Mouse (Mus musculus) CH12.LX (cell line): ENCODE results near the gene Xpnpep2. TPM values are rescaled to one million over a fixed set of nuclear protein-coding genes. Genes with fewer than 3 reads are reported as not detected.

Experiments
- DNase-seq: peaks from one replicate; pipeline ENCODE4 v3.0.0-alpha.2; 2013; ENCODE audit errors: extremely low read depth
- H3K27ac ChIP-seq: 2 replicates; pipeline ENCODE4 v1.5.1; 2012; ENCODE audit warnings: low read depth, mild to moderate bottlenecking, control low read depth, moderate library complexity; ENCODE audit not compliant: insufficient read depth
- H3K27me3 ChIP-seq: replicated peaks from 2 replicates; pipeline ENCODE3; 2012; ENCODE audit warnings: inconsistent platforms
- H3K36me3 ChIP-seq, 2 experiments: replicated peaks in 1 of 2; 2 replicates each; pipeline versions ENCODE3 to v1.6.1; 2012; ENCODE audit warnings: inconsistent platforms in 1 of 2, low read length in 1 of 2, mild to moderate bottlenecking in 1 of 2, mixed read lengths in 1 of 2, moderate library complexity in 1 of 2; ENCODE audit not compliant: control insufficient read depth in 1 of 2, insufficient read depth in 1 of 2
- H3K4me1 ChIP-seq, 2 experiments: 2 replicates each; pipeline ENCODE4 v1.6.1; 2012; ENCODE audit warnings: inconsistent platforms in 1 of 2, moderate library complexity in 1 of 2; ENCODE audit not compliant: insufficient read depth in 2 of 2, control insufficient read depth in 1 of 2
- H3K4me2 ChIP-seq: 2 replicates; pipeline ENCODE4 v1.6.1; 2012; ENCODE audit warnings: low read depth, mild to moderate bottlenecking, control low read depth; ENCODE audit not compliant: poor library complexity, insufficient read depth, severe bottlenecking
- H3K4me3 ChIP-seq, 3 experiments: fragments of 150-350 bp in 1 of 3; sonication (generic) in 1 of 3; replicated peaks in 1 of 3; 2 replicates each; pipeline versions ENCODE3 to v1.5.1; 2011 to 2012; ENCODE audit warnings: low read depth in 2 of 3, low read length in 2 of 3, mild to moderate bottlenecking in 2 of 3, moderate library complexity in 2 of 3, control low read depth in 1 of 3, improper control_type of control experiment in 1 of 3, inconsistent platforms in 1 of 3, mixed read lengths in 1 of 3; ENCODE audit not compliant: poor library complexity in 1 of 3
- H3K79me2 ChIP-seq: replicated peaks from 2 replicates; pipeline ENCODE4 v1.6.1; 2012; ENCODE audit warnings: mild to moderate bottlenecking, moderate library complexity; ENCODE audit not compliant: control insufficient read depth, poor library complexity, insufficient read depth, severe bottlenecking; ENCODE audit errors: extremely low read depth
- H3K9ac ChIP-seq: 2 replicates; pipeline ENCODE4 v1.6.1; 2012; ENCODE audit warnings: low read depth, mild to moderate bottlenecking, control low read depth, moderate library complexity; ENCODE audit not compliant: insufficient read depth
- H3K9me3 ChIP-seq: replicated peaks from 2 replicates; pipeline ENCODE3; 2012; ENCODE audit warnings: low read length, inconsistent platforms, mixed read lengths
- BHLHE40 ChIP-seq: IDR thresholded peaks from 2 replicates; pipeline ENCODE4 v1.6.1; 2011; ENCODE audit warnings: mild to moderate bottlenecking, low read depth, low read length, improper control_type of control experiment
- CHD1 ChIP-seq: IDR thresholded peaks from 2 replicates; pipeline ENCODE4 v1.6.1; 2012; ENCODE audit warnings: low read depth, low read length, improper control_type of control experiment, inconsistent platforms
- CHD2 ChIP-seq: IDR thresholded peaks from 2 replicates; pipeline ENCODE4 v1.6.1; 2011; ENCODE audit warnings: low read length, improper control_type of control experiment
- CTCF ChIP-seq, 2 experiments: IDR thresholded peaks in 1 of 2; conservative IDR thresholded peaks in 1 of 2; 2 replicates each; pipeline ENCODE4 v1.5.1; 2011 to 2012; ENCODE audit warnings: low read depth in 2 of 2, low read length in 2 of 2, improper control_type of control experiment in 1 of 2, inconsistent platforms in 1 of 2, mild to moderate bottlenecking in 1 of 2, moderate library complexity in 1 of 2
- ELF1 ChIP-seq: IDR thresholded peaks from 2 replicates; pipeline ENCODE4 v1.6.1; 2014; ENCODE audit warnings: low read depth, mild to moderate bottlenecking, inconsistent platforms, low read length, improper control_type of control experiment
- EP300 ChIP-seq: IDR thresholded peaks from 2 replicates; pipeline ENCODE4 v1.6.1; 2011; ENCODE audit warnings: low read length, improper control_type of control experiment
- ETS1 ChIP-seq: conservative IDR thresholded peaks from 2 replicates; pipeline ENCODE4 v1.6.1; 2012; ENCODE audit warnings: low read depth, mild to moderate bottlenecking, inconsistent platforms, low read length, improper control_type of control experiment, moderate library complexity
- HCFC1 ChIP-seq: IDR thresholded peaks from 2 replicates; pipeline ENCODE4 v1.6.1; 2012; ENCODE audit warnings: low read depth, mild to moderate bottlenecking, inconsistent platforms, low read length, improper control_type of control experiment
- IRF4 ChIP-seq: IDR thresholded peaks from 2 replicates; pipeline ENCODE4 v1.6.1; 2014; ENCODE audit warnings: low read depth, mild to moderate bottlenecking, inconsistent platforms, low read length, improper control_type of control experiment
- JUN ChIP-seq: IDR thresholded peaks from 2 replicates; pipeline ENCODE4 v1.6.1; 2011; ENCODE audit warnings: low read depth, mild to moderate bottlenecking, low read length, improper control_type of control experiment, moderate library complexity; ENCODE audit not compliant: insufficient read depth
- JUND ChIP-seq: conservative IDR thresholded peaks from 2 replicates; pipeline ENCODE4 v1.6.1; 2011; ENCODE audit warnings: low read depth, low read length, improper control_type of control experiment
- KAT2A ChIP-seq: IDR thresholded peaks from 2 replicates; pipeline ENCODE4 v1.6.1; 2012; ENCODE audit warnings: low read length, improper control_type of control experiment, inconsistent platforms; ENCODE audit not compliant: insufficient replicate concordance
- MAFK ChIP-seq: IDR thresholded peaks from 2 replicates; pipeline ENCODE4 v1.6.1; 2011; ENCODE audit warnings: low read length, improper control_type of control experiment; ENCODE audit not compliant: insufficient replicate concordance
- MAX ChIP-seq: IDR thresholded peaks from 2 replicates; pipeline ENCODE4 v1.6.1; 2011; ENCODE audit warnings: low read length, improper control_type of control experiment
- MAZ ChIP-seq: IDR thresholded peaks from 2 replicates; pipeline ENCODE4 v1.6.1; 2012; ENCODE audit warnings: low read depth, mild to moderate bottlenecking, inconsistent platforms, low read length, improper control_type of control experiment, moderate library complexity
- MEF2A ChIP-seq: IDR thresholded peaks from 2 replicates; pipeline ENCODE4 v1.6.1; 2014; ENCODE audit warnings: low read depth, mild to moderate bottlenecking, inconsistent platforms, low read length, improper control_type of control experiment, borderline replicate concordance
- MXI1 ChIP-seq: IDR thresholded peaks from 2 replicates; pipeline ENCODE4 v1.6.1; 2011; ENCODE audit warnings: mild to moderate bottlenecking, low read depth, low read length, improper control_type of control experiment
- MYC ChIP-seq: IDR thresholded peaks from 2 replicates; pipeline ENCODE4 v1.6.1; 2011; ENCODE audit warnings: low read depth, mild to moderate bottlenecking, improper control_type of control experiment, low read length
- NELFE ChIP-seq: IDR thresholded peaks from 2 replicates; pipeline ENCODE4 v1.6.1; 2011; ENCODE audit warnings: low read depth, low read length, improper control_type of control experiment
- NRF1 ChIP-seq: IDR thresholded peaks from 2 replicates; pipeline ENCODE4 v1.6.1; 2014; ENCODE audit warnings: low read depth, mild to moderate bottlenecking, inconsistent platforms, low read length, improper control_type of control experiment, moderate library complexity
- PAX5 ChIP-seq: IDR thresholded peaks from 2 replicates; pipeline ENCODE4 v1.6.1; 2012; ENCODE audit warnings: low read length, inconsistent platforms, mixed read lengths
- POLR2A ChIP-seq: IDR thresholded peaks from 2 replicates; pipeline ENCODE4 v1.6.1; 2011; ENCODE audit warnings: low read depth, mild to moderate bottlenecking, improper control_type of control experiment, low read length
- POLR2AphosphoS2 ChIP-seq: IDR thresholded peaks from 2 replicates; pipeline ENCODE4 v1.6.1; 2011; ENCODE audit warnings: low read depth, low read length, improper control_type of control experiment
- RAD21 ChIP-seq: IDR thresholded peaks from 2 replicates; pipeline ENCODE4 v1.6.1; 2011; ENCODE audit warnings: low read depth, mild to moderate bottlenecking, low read length, improper control_type of control experiment, moderate library complexity
- RCOR1 ChIP-seq: conservative IDR thresholded peaks from 2 replicates; pipeline ENCODE4 v1.6.1; 2012; ENCODE audit warnings: low read depth, mild to moderate bottlenecking, inconsistent platforms, low read length, improper control_type of control experiment
- SIN3A ChIP-seq: IDR thresholded peaks from 2 replicates; pipeline ENCODE4 v1.6.1; 2012; ENCODE audit warnings: low read length, improper control_type of control experiment, inconsistent platforms
- SMC3 ChIP-seq: IDR thresholded peaks from 2 replicates; pipeline ENCODE4 v1.6.1; 2011; ENCODE audit warnings: low read depth, low read length, improper control_type of control experiment
- TBP ChIP-seq: conservative IDR thresholded peaks from 2 replicates; pipeline ENCODE4 v1.6.1; 2011; ENCODE audit warnings: low read depth, low read length, improper control_type of control experiment
- TCF12 ChIP-seq: IDR thresholded peaks from 2 replicates; pipeline ENCODE4 v1.6.1; 2014; ENCODE audit warnings: low read depth, mild to moderate bottlenecking, inconsistent platforms, low read length, improper control_type of control experiment
- UBTF ChIP-seq: IDR thresholded peaks from 2 replicates; pipeline ENCODE4 v1.6.1; 2012; ENCODE audit warnings: low read depth, mild to moderate bottlenecking, inconsistent platforms, low read length, improper control_type of control experiment, moderate library complexity
- USF1 ChIP-seq: IDR thresholded peaks from 2 replicates; pipeline ENCODE4 v1.6.1; 2014; ENCODE audit warnings: low read depth, mild to moderate bottlenecking, inconsistent platforms, low read length, improper control_type of control experiment
- USF2 ChIP-seq: conservative IDR thresholded peaks from 2 replicates; pipeline ENCODE4 v1.6.1; 2011; ENCODE audit warnings: low read depth, low read length, improper control_type of control experiment
- ZKSCAN1 ChIP-seq: IDR thresholded peaks from 2 replicates; pipeline ENCODE4 v1.6.1; 2012; ENCODE audit warnings: low read depth, inconsistent platforms, low read length, improper control_type of control experiment, borderline replicate concordance
- ZMIZ1 ChIP-seq: IDR thresholded peaks from 2 replicates; pipeline ENCODE4 v1.6.1; 2012; ENCODE audit warnings: low read depth, mild to moderate bottlenecking, inconsistent platforms, low read length, improper control_type of control experiment
- ZNF384 ChIP-seq: IDR thresholded peaks from 2 replicates; pipeline ENCODE4 v1.6.1; 2012; ENCODE audit warnings: low read depth, low read length, improper control_type of control experiment, inconsistent platforms
- dilution Hi-C: fragments of 300-500 bp; cut with MboI; formaldehyde crosslinking; loops from 2 replicates; pipeline ENCODE4 v1.14.3; 2020; ENCODE audit warnings: low sequenced_read_pairs; ENCODE audit not compliant: extremely low pct_unique_long_range_greater_than_20kb, extremely low pct_ligation_motif_present
- in situ Hi-C: fragments of 300-500 bp; cut with MboI; formaldehyde crosslinking; loops from 3 replicates; pipeline ENCODE4 v1.14.3; 2019; ENCODE audit warnings: low sequenced_read_pairs, low pct_ligation_motif_present, low pct_unique_long_range_greater_than_20kb, mixed read lengths
- polyA plus RNA-seq: library from polyadenylated mRNA; unstranded; fragments of >175 nt; gene quantifications from 2 replicates; pipeline ENCODE4 v1.2.1, GENCODE M21; 2012; ENCODE audit warnings: low read depth; ENCODE audit not compliant: insufficient read length
- total RNA-seq, 2 experiments: library from RNA; depleted of rRNA; stranded (reverse); fragments of 300-350 nt in 1 of 2; fragments of >200 nt in 1 of 2; gene quantifications; 2 replicates each; pipeline ENCODE4 v1.2.3; 2012 to 2014

Xpnpep2 gene
- total and polyA plus RNA-seq, 3 experiments = 0.05 to 0.14 (median 0.08) TPM

- no peaks in the 10 kb centered on the region for H3K27me3 ChIP-seq
- peak; percentile 18; the same call in 1 of the 2 replicates for TF ChIP-seq ETS1
- no peak for TF ChIP-seq RCOR1
- TF ChIP-seq TCF12 = peak; percentile 53; the same call in 1 of the 2 replicates
- TF ChIP-seq CTCF (conservative IDR thresholded peaks at IDR 0.05 in 1 of 2, IDR thresholded peaks at IDR 0.05 in 1 of 2; ENCODE audit: low read depth in 2 of 2, low read length in 2 of 2) = no peak
- peak; percentile 52; the same call in 1 of the 2 replicates for TF ChIP-seq BHLHE40
- TF ChIP-seq TBP = 0 out of 2 replicates have a peak, but pooled peaks have one; percentile 17
- TF ChIP-seq IRF4 = peak; percentile 76
- TF ChIP-seq ZNF384 = no peak
- TF ChIP-seq RAD21 = no peak
- TF ChIP-seq ELF1 = peak; percentile 38; the same call in 1 of the 2 replicates
- TF ChIP-seq MAX = no peak
- no peak for TF ChIP-seq USF1
- no peak for TF ChIP-seq ZKSCAN1
- TF ChIP-seq MAFK = no peak
- TF ChIP-seq MAZ = 0 out of 2 replicates have a peak, but pooled peaks have one; percentile 35
- no peak for TF ChIP-seq USF2
- no peak for TF ChIP-seq UBTF
- TF ChIP-seq MYC = no peak
- no peak for TF ChIP-seq KAT2A
- no peak for TF ChIP-seq SMC3
- TF ChIP-seq NELFE = 0 out of 2 replicates have a peak, but pooled peaks have one; percentile 5
- TF ChIP-seq NRF1 = no peak
- TF ChIP-seq POLR2A = peak; percentile 55
- no peak for TF ChIP-seq JUN
- TF ChIP-seq JUND = no peak
- TF ChIP-seq CHD1 = no peak; the same call in 1 of the 2 replicates
- peak; percentile 20; the same call in 1 of the 2 replicates for TF ChIP-seq MXI1
- TF ChIP-seq HCFC1 = no peak
- peak; percentile 55 for TF ChIP-seq CHD2
- TF ChIP-seq PAX5 = no peak
- TF ChIP-seq POLR2AphosphoS2 = peak; percentile 56; the same call in 1 of the 2 replicates
- TF ChIP-seq SIN3A = peak; percentile 41; the same call in 1 of the 2 replicates
- TF ChIP-seq MEF2A = no peak; the same call in 1 of the 2 replicates
- TF ChIP-seq EP300 = peak; percentile 37; the same call in 1 of the 2 replicates
- TF ChIP-seq ZMIZ1 = peak; percentile 12; the same call in 1 of the 2 replicates
- peak; percentile 53 for DNase-seq
- peak overlapping the region; percentile 99 for H3K27ac ChIP-seq
- dilution Hi-C loops = no loop called here
- peak overlapping the region; percentile 56 for H3K9ac ChIP-seq
- H3K4me1 ChIP-seq = peaks cover 28 to 62% of the 10 kb centered on the region in 2 experiments
- no peaks in the 10 kb centered on the region for H3K36me3 ChIP-seq
- in situ Hi-C loops = no loop called here
- peak overlapping the region; percentile 41; the same call in 1 of the 2 replicates for H3K4me2 ChIP-seq
- H3K9me3 ChIP-seq = no peaks in the 10 kb centered on the region
- no peaks in the 10 kb centered on the region for H3K79me2 ChIP-seq
- H3K4me3 ChIP-seq = no peak overlapping the region
Observed at GRCm38 (mm10) chrX:48140286-48140877, 31.9 kb downstream of the Xpnpep2 start.
